Mouse (Mus musculus): ENCODE measurements around the gene Cacna1c. TPM values are rescaled to one million over a fixed set of nuclear protein-coding genes. Genes with fewer than 3 reads are reported as not detected.

Gene Cacna1c
- polyA plus RNA-seq, 1 experiment from 2014 or later = 5.2 TPM

- no peaks in the 10 kb centered on the region for H3K27me3 ChIP-seq
- H3K27ac ChIP-seq = no peak overlapping the region
- no peak overlapping the region for H3K4me3 ChIP-seq (replicated peaks)
- H3K4me1 ChIP-seq (replicated peaks) = peaks cover 12% of the 10 kb centered on the region
- no peak overlapping the region for H3K9ac ChIP-seq (replicated peaks)
- no peak overlapping the region for H3K4me2 ChIP-seq (replicated peaks)
- WGBS = 92% methylated on average over 13 of the region's 13 CpGs
- no peak for ATAC-seq
- no peaks in the 10 kb centered on the region for H3K36me3 ChIP-seq
- no peaks in the 10 kb centered on the region for H3K9me3 ChIP-seq
These were observed 182.8 kb downstream of the Cacna1c start for GRCm38 (mm10) chr6:119013168-119014098.

- Histone ChIP-seq H3K27ac (no peak overlapping the region), H3K4me3 (replicated peaks) (no peak overlapping the region), H3K27me3 (no peaks in the 10 kb centered on the region), H3K36me3 (no peaks in the 10 kb centered on the region), H3K4me1 (replicated peaks) (peaks cover 7% of the 10 kb centered on the region; the same call in 1 of the 2 replicates), H3K9ac (replicated peaks) (no peak overlapping the region), H3K9me3 (no peaks in the 10 kb centered on the region), H3K4me2 (replicated peaks) (no peak overlapping the region)
- 85% methylated on average over 3 of the region's 3 CpGs for whole genome bisulfite sequencing
- ATAC-seq = no peak
These were observed 185.3 kb downstream of the Cacna1c start for GRCm38 (mm10) chr6:119010875-119011274.

GRCm38 (mm10) chr6:119009526-119009925 is 186.7 kb downstream of the Cacna1c start:
- no peaks in the 10 kb centered on the region for H3K36me3 ChIP-seq
- no peak for ATAC-seq
- no peak overlapping the region for H3K9ac ChIP-seq (replicated peaks)

GRCm38 (mm10) chr6:119008638-119009166 is 187.5 kb downstream of the Cacna1c start:
- no peak overlapping the region for H3K9ac ChIP-seq (replicated peaks)
- ATAC-seq = no peak

More at GRCm38 (mm10) chr6:119009526-119009925, 186.7 kb downstream of the Cacna1c start:
- Histone ChIP-seq H3K4me2 (replicated peaks) (no peak overlapping the region), H3K9me3 (no peaks in the 10 kb centered on the region), H3K4me3 (replicated peaks) (no peak overlapping the region), H3K27me3 (no peaks in the 10 kb centered on the region), H3K27ac (no peak overlapping the region), H3K4me1 (replicated peaks) (peaks cover 7% of the 10 kb centered on the region; the same call in 1 of the 2 replicates)
- WGBS = 84% methylated on average over 7 of the region's 7 CpGs

GRCm38 (mm10) chr6:119004596-119004995 is 191.6 kb downstream of the Cacna1c start:
- H3K4me1 ChIP-seq (replicated peaks) = peaks cover 7% of the 10 kb centered on the region; the same call in 1 of the 2 replicates
- H3K36me3 ChIP-seq = no peaks in the 10 kb centered on the region
- no peak for ATAC-seq
- H3K27ac ChIP-seq = no peak overlapping the region
- WGBS = 91% methylated on average over 5 of the region's 5 CpGs
- H3K9ac ChIP-seq (replicated peaks) = no peak overlapping the region
- no peaks in the 10 kb centered on the region for H3K27me3 ChIP-seq
- H3K4me2 ChIP-seq (replicated peaks) = no peak overlapping the region
- H3K4me3 ChIP-seq (replicated peaks) = no peak overlapping the region
- H3K9me3 ChIP-seq = no peaks in the 10 kb centered on the region

More at GRCm38 (mm10) chr6:119008638-119009166, 187.5 kb downstream of the Cacna1c start:
- 60% methylated on average over 7 of the region's 7 CpGs for WGBS
- H3K36me3 ChIP-seq = no peaks in the 10 kb centered on the region
- no peaks in the 10 kb centered on the region for H3K27me3 ChIP-seq
- no peak overlapping the region for H3K27ac ChIP-seq
- no peak overlapping the region for H3K4me3 ChIP-seq (replicated peaks)
- peaks cover 7% of the 10 kb centered on the region; the same call in 1 of the 2 replicates for H3K4me1 ChIP-seq (replicated peaks)
- no peaks in the 10 kb centered on the region for H3K9me3 ChIP-seq
- H3K4me2 ChIP-seq (replicated peaks) = no peak overlapping the region

- Histone ChIP-seq H3K36me3 (no peaks in the 10 kb centered on the region), H3K4me3 (replicated peaks) (no peak overlapping the region), H3K4me2 (replicated peaks) (no peak overlapping the region), H3K9ac (replicated peaks) (no peak overlapping the region), H3K9me3 (no peaks in the 10 kb centered on the region), H3K27me3 (no peaks in the 10 kb centered on the region), H3K4me1 (replicated peaks) (no peaks in the 10 kb centered on the region), H3K27ac (no peak overlapping the region)
- ATAC-seq = no peak
- WGBS = 70% methylated on average over 2 of the region's 2 CpGs
These were observed 194.8 kb downstream of the Cacna1c start for GRCm38 (mm10) chr6:119001442-119001841.

- Histone ChIP-seq H3K4me1 (replicated peaks) (no peaks in the 10 kb centered on the region), H3K9me3 (no peaks in the 10 kb centered on the region), H3K4me3 (replicated peaks) (no peak overlapping the region), H3K27me3 (no peaks in the 10 kb centered on the region), H3K9ac (replicated peaks) (no peak overlapping the region), H3K36me3 (no peaks in the 10 kb centered on the region), H3K27ac (no peak overlapping the region), H3K4me2 (replicated peaks) (no peak overlapping the region)
- ATAC-seq = no peak
- 71% methylated on average over 3 of the region's 3 CpGs for WGBS
These were observed 196.0 kb downstream of the Cacna1c start for GRCm38 (mm10) chr6:119000255-119000654.

- no peak for ATAC-seq
- H3K9me3 ChIP-seq = no peaks in the 10 kb centered on the region
These were observed 196.8 kb downstream of the Cacna1c start for GRCm38 (mm10) chr6:118999329-118999875.

GRCm38 (mm10) chr6:118997397-118997796 is 198.8 kb downstream of the Cacna1c start:
- no peak for ATAC-seq
- 93% methylated on average over 4 of the region's 4 CpGs for WGBS
- Histone ChIP-seq H3K36me3 (no peaks in the 10 kb centered on the region), H3K27ac (no peak overlapping the region), H3K9me3 (no peaks in the 10 kb centered on the region), H3K27me3 (no peaks in the 10 kb centered on the region), H3K9ac (replicated peaks) (no peak overlapping the region), H3K4me1 (replicated peaks) (no peaks in the 10 kb centered on the region), H3K4me3 (replicated peaks) (no peak overlapping the region), H3K4me2 (replicated peaks) (no peak overlapping the region)

More at GRCm38 (mm10) chr6:118999329-118999875, 196.8 kb downstream of the Cacna1c start:
- Histone ChIP-seq H3K4me1 (replicated peaks) (no peaks in the 10 kb centered on the region), H3K27me3 (no peaks in the 10 kb centered on the region), H3K4me3 (replicated peaks) (no peak overlapping the region), H3K27ac (no peak overlapping the region), H3K36me3 (no peaks in the 10 kb centered on the region), H3K4me2 (replicated peaks) (no peak overlapping the region), H3K9ac (replicated peaks) (no peak overlapping the region)
- WGBS = 92% methylated on average over 2 of the region's 2 CpGs

- Histone ChIP-seq H3K9me3 (no peaks in the 10 kb centered on the region), H3K36me3 (no peaks in the 10 kb centered on the region), H3K27me3 (no peaks in the 10 kb centered on the region), H3K9ac (replicated peaks) (no peak overlapping the region), H3K4me3 (replicated peaks) (no peak overlapping the region), H3K4me1 (replicated peaks) (peaks cover 7% of the 10 kb centered on the region), H3K4me2 (replicated peaks) (no peak overlapping the region), H3K27ac (no peak overlapping the region)
- WGBS = 90% methylated on average over 9 of the region's 9 CpGs
- no peak for ATAC-seq
These were observed 201.8 kb downstream of the Cacna1c start for GRCm38 (mm10) chr6:118994272-118995061.

- ATAC-seq = no peak
- H3K4me1 ChIP-seq (replicated peaks) = peaks cover 7% of the 10 kb centered on the region
- no peak overlapping the region for H3K27ac ChIP-seq
- no peak overlapping the region for H3K4me3 ChIP-seq (replicated peaks)
- WGBS = 86% methylated on average over 6 of the region's 6 CpGs
- no peaks in the 10 kb centered on the region for H3K27me3 ChIP-seq
- H3K9ac ChIP-seq (replicated peaks) = no peak overlapping the region
- no peaks in the 10 kb centered on the region for H3K36me3 ChIP-seq
- H3K4me2 ChIP-seq (replicated peaks) = no peak overlapping the region
- H3K9me3 ChIP-seq = no peaks in the 10 kb centered on the region
These were observed 203.8 kb downstream of the Cacna1c start for GRCm38 (mm10) chr6:118992391-118992790.

All from midbrain, embryonic 13.5 days (tissue).